Mouse (Mus musculus): Measurements from ENCODE around the gene Plekhh3.

The Plekhh3 gene

DNA sequence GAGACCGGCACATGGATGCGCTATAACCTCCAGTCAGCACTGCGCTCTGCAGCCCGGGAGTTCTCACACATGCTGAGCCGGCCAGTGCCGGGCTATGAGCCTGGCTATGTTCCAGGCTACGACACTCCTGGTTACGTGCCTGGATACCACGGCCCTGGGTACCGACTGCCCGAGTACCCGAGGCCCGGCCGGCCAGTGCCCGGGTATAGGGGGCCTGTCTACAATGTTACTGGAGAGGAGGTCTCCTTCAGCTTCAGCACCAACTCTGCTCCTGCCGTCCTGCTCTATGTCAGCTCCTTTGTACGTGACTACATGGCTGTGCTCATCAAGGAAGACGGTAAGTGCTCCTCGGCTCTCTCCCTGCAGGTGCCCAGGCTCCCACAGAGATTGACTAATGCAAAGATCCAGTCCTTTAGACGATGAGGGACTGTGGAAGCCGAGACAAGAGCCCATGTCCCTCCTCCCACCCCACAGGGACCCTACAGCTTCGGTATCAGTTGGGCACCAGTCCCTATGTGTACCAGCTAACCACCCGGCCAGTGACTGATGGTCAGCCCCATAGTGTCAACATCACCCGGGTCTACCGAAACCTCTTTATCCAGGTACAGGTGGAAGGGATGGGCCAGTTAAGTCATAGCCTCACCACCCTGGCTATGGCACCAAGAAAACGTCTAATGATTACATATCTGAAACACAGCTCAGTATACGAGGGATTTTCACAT lies 15.5 kb upstream of the Plekhh3 start:
- no peak for DNase-seq (ENCODE audit: low read depth)

GRCm38 (mm10) chr11:101185441-101185840 lies 14.3 kb upstream of the Plekhh3 start:
- DNase-seq (ENCODE audit: low read depth), result no peak

GRCm38 (mm10) chr11:101184984-101185383 lies 13.8 kb upstream of the Plekhh3 start:
- DNase-seq (ENCODE audit: low read depth), result no peak

- no peak for DNase-seq (ENCODE audit: low read depth)
Observed at GRCm38 (mm10) chr11:101182771-101183517, 11.8 kb upstream of the Plekhh3 start.

GRCm38 (mm10) chr11:101181961-101182360 lies 10.8 kb upstream of the Plekhh3 start:
- no peak for DNase-seq (ENCODE audit: low read depth)

DNA sequence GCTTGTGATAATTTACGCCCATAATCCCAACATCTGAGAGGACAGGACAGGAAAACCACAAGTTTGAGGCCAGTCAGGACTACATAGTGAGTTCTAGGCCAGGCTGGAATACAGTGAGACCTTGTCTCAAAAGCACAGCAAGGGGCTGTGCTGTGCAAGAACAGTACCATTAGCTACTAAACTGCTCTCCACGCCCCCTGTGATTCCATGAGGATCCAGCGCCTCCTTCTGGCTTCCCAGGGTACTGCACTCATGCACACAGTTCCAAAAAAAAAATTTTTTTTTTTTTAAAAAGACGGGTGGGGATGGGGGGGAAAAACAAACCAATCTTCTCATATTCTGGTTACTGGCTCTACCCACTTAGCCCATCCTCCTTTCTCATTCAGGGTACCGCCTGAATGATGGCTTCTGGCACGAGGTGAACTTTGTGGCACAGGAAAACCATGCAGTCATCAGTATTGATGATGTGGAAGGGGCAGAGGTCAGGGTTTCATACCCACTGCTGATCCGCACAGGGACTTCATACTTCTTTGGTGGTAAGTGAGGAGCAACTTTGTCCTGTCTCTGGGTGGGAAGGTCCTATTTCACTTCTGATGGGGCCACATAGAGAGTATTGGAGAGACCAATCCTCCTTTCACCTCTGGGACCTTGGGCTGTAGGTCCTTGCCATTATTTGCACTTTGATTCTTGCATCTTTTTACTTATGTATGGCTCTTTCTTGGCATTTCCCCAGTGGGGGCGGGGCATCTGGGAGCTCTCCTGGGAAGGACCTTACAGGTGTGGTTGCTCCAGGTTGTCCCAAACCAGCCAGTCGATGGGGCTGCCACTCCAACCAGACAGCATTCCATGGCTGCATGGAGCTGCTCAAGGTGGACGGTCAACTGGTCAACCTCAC lies 9.9 kb upstream of the Plekhh3 start:
- DNase-seq (ENCODE audit: low read depth), result peak; percentile 88

DNA sequence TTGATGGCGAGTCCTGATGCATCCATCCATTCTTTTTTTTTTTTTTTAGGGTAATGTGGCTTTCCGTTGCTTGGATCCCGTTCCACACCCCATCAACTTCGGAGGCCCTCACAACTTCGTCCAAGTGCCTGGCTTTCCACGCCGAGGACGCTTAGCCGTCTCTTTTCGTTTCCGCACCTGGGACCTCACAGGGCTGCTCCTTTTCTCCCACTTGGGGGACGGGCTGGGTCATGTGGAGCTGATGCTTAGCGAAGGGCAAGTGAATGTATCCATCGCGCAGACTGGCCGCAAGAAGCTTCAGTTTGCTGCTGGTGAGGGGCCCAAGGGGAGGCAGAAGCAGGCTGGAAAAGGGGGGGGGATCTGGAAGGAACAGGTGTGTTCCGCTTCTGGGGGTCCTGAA lies 9.1 kb upstream of the Plekhh3 start:
- no peak for DNase-seq (ENCODE audit: low read depth)

DNA sequence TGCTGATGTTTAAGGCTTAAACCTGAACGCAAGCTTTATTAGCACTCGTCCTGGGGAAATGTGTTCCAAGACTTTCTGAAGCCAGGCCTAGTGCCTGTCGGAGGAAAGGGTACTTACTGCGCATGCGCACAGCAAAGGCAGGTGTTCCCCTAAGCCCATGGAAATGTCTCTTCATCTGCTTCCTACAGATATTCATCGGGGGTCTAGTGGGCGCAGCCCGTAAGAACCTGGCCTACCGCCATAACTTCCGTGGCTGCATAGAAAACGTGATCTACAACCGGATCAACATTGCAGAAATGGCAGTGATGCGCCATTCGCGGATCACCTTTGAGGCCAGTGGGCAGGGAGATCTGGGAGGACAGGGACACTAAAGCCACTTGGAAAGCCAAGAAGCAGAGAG lies 8.2 kb upstream of the Plekhh3 start:
- DNase-seq (ENCODE audit: low read depth), result no peak

GRCm38 (mm10) chr11:101178061-101179058 lies 7.2 kb upstream of the Plekhh3 start:
- no peak for DNase-seq (ENCODE audit: low read depth)

GRCm38 (mm10) chr11:101176933-101177773 lies 6.0 kb upstream of the Plekhh3 start:
- DNase-seq (ENCODE audit: low read depth), result peak; percentile 53

- DNase-seq (ENCODE audit: low read depth), result peak; percentile 42
Observed at GRCm38 (mm10) chr11:101176117-101176691, 5.1 kb upstream of the Plekhh3 start.

DNA sequence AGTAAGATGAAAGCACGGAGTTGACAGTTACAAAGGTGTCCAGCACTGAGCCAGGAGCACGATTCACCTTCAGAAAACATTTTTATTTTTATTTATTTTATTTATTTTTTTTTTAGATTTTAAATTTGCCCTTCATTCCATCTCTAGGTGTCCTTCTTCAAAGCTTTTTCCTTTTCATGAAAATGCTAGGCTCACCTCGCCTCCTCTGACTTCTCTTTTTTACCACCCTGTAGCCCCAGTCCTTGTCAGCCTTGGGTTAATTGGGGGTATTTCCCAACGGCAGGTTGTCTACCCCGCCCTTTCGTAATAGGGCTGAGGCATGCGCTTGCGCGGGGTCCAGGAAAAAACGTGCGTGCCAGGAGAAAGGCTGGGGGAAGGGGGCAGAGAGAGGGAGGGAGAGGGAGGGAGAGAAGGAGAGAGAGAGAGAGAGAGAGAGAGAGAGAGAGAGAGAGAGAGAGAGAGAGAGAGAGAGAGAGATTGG lies 4.5 kb upstream of the Plekhh3 start:
- peak; percentile 56 for DNase-seq (ENCODE audit: low read depth)

DNA sequence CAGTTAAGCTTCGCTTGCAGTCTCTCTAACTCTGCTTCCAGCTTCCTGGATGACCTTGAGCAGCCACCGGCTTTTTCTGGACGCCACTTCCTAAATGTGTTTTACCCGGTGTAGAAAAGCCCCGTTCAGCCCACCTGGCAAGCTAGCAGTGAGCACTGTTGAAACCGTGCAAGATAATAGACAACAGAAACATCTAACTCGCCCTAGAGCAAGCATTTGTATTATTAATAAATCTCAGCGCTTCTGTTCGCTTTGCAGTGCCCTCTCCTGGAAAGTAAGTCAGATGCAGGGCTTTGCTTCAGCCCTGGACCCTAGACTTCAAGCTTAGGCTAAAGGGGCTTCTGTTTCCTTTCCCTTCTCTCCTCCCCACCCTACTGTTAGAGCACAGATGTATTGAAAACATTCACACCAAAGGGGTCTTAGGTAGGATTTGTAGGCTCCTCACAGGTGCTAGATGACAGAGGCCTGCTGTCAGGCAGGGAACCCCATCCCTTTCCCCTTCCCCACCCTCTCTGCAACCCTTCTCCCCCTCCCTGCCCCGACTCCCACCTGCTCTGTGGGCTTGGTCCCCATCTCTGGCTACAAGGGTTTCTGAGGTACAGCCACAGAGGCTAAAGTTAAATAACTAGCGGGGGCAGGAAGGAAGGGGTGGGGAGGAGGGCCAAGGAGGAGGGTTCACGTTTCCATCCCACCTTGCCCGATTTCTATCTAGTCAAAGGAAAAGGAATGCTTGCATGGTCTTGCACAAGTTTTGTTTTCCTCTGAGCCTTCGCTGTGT lies 3.9 kb upstream of the Plekhh3 start, which contains the start of gene Ccr10:
Ccr10 (minus strand) TSS at position 593 of the 778 bp plus-strand sequence.
- peak; percentile 61 for DNase-seq (ENCODE audit: low read depth)

GRCm38 (mm10) chr11:101174389-101174745 lies 3.2 kb upstream of the Plekhh3 start:
- no peak for DNase-seq (ENCODE audit: low read depth)

DNA sequence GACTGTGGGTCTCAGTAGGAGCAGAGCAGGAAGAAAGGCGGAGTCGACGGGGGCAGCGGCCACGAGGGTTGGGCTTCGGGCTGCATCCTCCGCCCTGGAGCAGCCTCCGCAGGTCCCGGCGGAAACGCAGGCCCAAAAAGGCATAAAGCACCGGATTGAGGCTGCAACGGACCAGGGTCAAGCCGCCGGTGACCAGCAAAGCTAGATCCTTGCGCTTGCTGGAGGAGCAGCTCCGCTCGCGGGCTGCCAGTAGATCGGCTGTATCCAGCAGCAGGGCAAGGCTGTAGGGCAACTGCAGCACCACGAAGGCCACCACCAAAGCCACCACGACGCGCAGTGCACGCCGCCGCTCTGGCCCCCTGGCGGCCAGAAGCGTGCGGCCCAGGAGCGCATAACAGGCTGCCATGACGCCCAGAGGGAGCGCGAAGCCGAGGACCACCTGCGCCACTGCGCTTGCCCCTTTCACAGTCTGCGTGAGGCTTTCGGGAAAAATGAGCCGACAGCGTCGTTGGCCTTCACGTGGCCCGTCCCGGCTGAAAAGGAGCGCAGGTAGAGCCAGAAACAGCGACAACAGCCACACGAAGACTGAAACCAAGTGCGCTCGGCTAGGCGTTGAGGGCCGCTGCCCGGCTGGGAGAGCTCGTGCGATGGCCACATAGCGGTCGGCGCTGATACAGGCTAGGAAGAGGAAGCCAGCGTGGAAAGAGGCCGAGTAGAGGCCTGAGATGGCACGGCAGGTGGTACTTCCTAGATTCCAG lies 2.7 kb upstream of the Plekhh3 start:
- DNase-seq (ENCODE audit: low read depth), result no peak

DNA sequence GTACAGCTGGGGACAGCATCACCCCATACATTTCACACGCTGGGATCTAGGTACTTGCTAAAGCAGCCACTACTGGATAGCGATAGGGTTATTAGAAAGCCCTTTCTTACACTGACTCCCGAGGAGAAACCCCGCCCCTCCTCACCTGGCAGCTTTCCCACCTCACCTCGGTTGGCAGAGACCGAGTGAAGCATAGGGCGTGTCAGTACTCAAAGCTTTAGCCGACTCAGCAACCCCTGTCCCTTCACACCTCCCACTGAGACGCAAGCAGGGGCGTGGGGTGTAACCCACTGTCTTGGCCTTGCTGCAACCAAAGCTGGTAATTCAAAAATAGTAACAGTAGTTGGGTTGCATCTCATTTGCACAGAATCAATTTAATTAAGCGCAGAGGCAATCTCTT lies 2.0 kb upstream of the Plekhh3 start:
- no peak for DNase-seq (ENCODE audit: low read depth)

GRCm38 (mm10) chr11:101172434-101172815 lies 1.3 kb upstream of the Plekhh3 start:
- no peak for DNase-seq (ENCODE audit: low read depth)

GRCm38 (mm10) chr11:101171721-101172433 lies 726 bp upstream of the Plekhh3 start:
- DNase-seq (ENCODE audit: low read depth), result peak; percentile 93
